Mouse (Mus musculus): Measurements from ENCODE around the gene Ube2c.

Ube2c gene

GRCm38 (mm10) chr2:164762593-164762992, 7.1 kb upstream of the Ube2c start:
- DNase-seq, result no peak

GRCm38 (mm10) chr2:164765841-164766240, 3.9 kb upstream of the Ube2c start:
- DNase-seq, result no peak

- peak in 1 of 2 experiments; percentile 24 for DNase-seq
Observed at GRCm38 (mm10) chr2:164767812-164768540, 1.7 kb upstream of the Ube2c start.

- no peak for DNase-seq
Observed at GRCm38 (mm10) chr2:164770279-164770678, 581 bp downstream of the Ube2c start.

- DNase-seq, result no peak
Observed at GRCm38 (mm10) chr2:164771123-164771522, 1.4 kb downstream of the Ube2c start.

GRCm38 (mm10) chr2:164773229-164773988, 3.7 kb downstream of the Ube2c start:
- DNase-seq, result no peak

- no peak for DNase-seq
Observed at GRCm38 (mm10) chr2:164773989-164774364, 4.3 kb downstream of the Ube2c start.

GRCm38 (mm10) chr2:164776130-164776529, 6.4 kb downstream of the Ube2c start:
- DNase-seq, result no peak

- DNase-seq, result no peak
Observed at GRCm38 (mm10) chr2:164776801-164777200, 7.1 kb downstream of the Ube2c start.

- no peak for DNase-seq
Observed at GRCm38 (mm10) chr2:164777246-164778014, 7.7 kb downstream of the Ube2c start.

GRCm38 (mm10) chr2:164778015-164778287, 8.3 kb downstream of the Ube2c start:
- no peak for DNase-seq

GRCm38 (mm10) chr2:164778809-164779208, 9.1 kb downstream of the Ube2c start:
- no peak for DNase-seq

GRCm38 (mm10) chr2:164779481-164780086, 9.9 kb downstream of the Ube2c start, which contains the start of gene Tnnc2:
TSS of gene Tnnc2 (minus strand) at chr2:164779967.
- no peak for DNase-seq

- DNase-seq, result no peak
Observed at GRCm38 (mm10) chr2:164781876-164782275, 12.2 kb downstream of the Ube2c start.

- DNase-seq, result peak in 1 of 2 experiments; percentile 19
Observed at GRCm38 (mm10) chr2:164783926-164784581, 14.4 kb downstream of the Ube2c start.

- no peak for DNase-seq
Observed at GRCm38 (mm10) chr2:164784869-164785420, 15.2 kb downstream of the Ube2c start.

GRCm38 (mm10) chr2:164785481-164786387, 16.0 kb downstream of the Ube2c start, which contains the start of gene Snx21:
TSS of gene Snx21 (plus strand) at chr2:164785823.
- peak; percentile 88 to 93 for DNase-seq

- peak in 1 of 2 experiments; percentile 26 for DNase-seq
Observed at GRCm38 (mm10) chr2:164786388-164786885, 16.7 kb downstream of the Ube2c start.

GRCm38 (mm10) chr2:164787032-164787431, 17.3 kb downstream of the Ube2c start:
- no peak for DNase-seq

GRCm38 (mm10) chr2:164787779-164788178, 18.1 kb downstream of the Ube2c start:
- DNase-seq, result peak in 1 of 2 experiments; percentile 16

GRCm38 (mm10) chr2:164788411-164788810, 18.7 kb downstream of the Ube2c start:
- no peak for DNase-seq
